Mouse (Mus musculus) heart, embryonic 15.5 days (tissue): ENCODE measurements around the gene Gm11733. TPM values are rescaled to one million over a fixed set of nuclear protein-coding genes. Genes with fewer than 3 reads are reported as not detected.
"Not testable (repeated sequence)": the region's sequence is repeated elsewhere in the genome, so short reads cannot be mapped to it uniquely, and the experiment has no call there.

ENCODE experiments used
- ATAC-seq: fragments of 200-750 bp; cut with Nextera tagmentation; replicated peaks from 2 replicates; pipeline ENCODE4 v1.8.0; 2017; ENCODE audit warnings: low read depth, moderate TSS enrichment; ENCODE audit not compliant: insufficient number of reproducible peaks, insufficient read depth, low FRiP score
- H3K27ac ChIP-seq: fragments of 300-500 bp; sonication (generic); 2 replicates; pipeline ENCODE4 v1.5.1; 2015; ENCODE audit warnings: mild to moderate bottlenecking, inconsistent platforms
- H3K27me3 ChIP-seq: fragments of 300-500 bp; sonication (generic); 2 replicates; pipeline ENCODE4 v1.6.1; 2015; ENCODE audit warnings: inconsistent platforms
- H3K36me3 ChIP-seq: fragments of 300-500 bp; sonication (generic); 2 replicates; pipeline ENCODE4 v1.6.1; 2015; ENCODE audit warnings: mild to moderate bottlenecking, inconsistent platforms
- H3K4me1 ChIP-seq: fragments of 300-500 bp; sonication (generic); replicated peaks from 2 replicates; pipeline ENCODE4 v1.6.1; 2015; ENCODE audit warnings: inconsistent platforms
- H3K4me2 ChIP-seq: fragments of 300-500 bp; sonication (generic); 2 replicates; pipeline ENCODE4 v1.6.1; 2015; ENCODE audit warnings: inconsistent platforms, mild to moderate bottlenecking, moderate library complexity
- H3K4me3 ChIP-seq: fragments of 300-500 bp; sonication (generic); 2 replicates; pipeline ENCODE4 v1.5.1; 2015; ENCODE audit warnings: mild to moderate bottlenecking, inconsistent platforms
- H3K9ac ChIP-seq: fragments of 300-500 bp; sonication (generic); 2 replicates; pipeline ENCODE4 v1.6.1; 2015; ENCODE audit warnings: mild to moderate bottlenecking, inconsistent platforms
- H3K9me3 ChIP-seq: fragments of 300-500 bp; sonication (generic); replicated peaks from 2 replicates; pipeline ENCODE4 v1.6.1; 2016; ENCODE audit warnings: inconsistent platforms
- WGBS: fragments of 180-500 bp; shearing (Covaris S2); methylation state at CpG from one replicate; pipeline ENCODE4 v1.1.7; 2015; ENCODE audit warnings: mixed read lengths; 5-methylcytosine and 5-hydroxymethylcytosine counted together
- polyA plus RNA-seq: library from polyadenylated mRNA; unstranded; fragments of >200 nt; fragmentation: Nextera tagmentation; extraction: Ambion mirVana; gene quantifications from 2 replicates; pipeline ENCODE4 v1.2.1, GENCODE M21; 2015

The Gm11733 gene
- polyA plus RNA-seq, result not detected in 2 replicates

GRCm38 (mm10) chr11:117484198-117484597, at the start of gene Gm11733:
Gene Gm11733, plus strand, starts transcription at chr11:117484368.
- WGBS, result 53% methylated on average over 12 of the region's 12 CpGs
- Histone ChIP-seq H3K36me3 (no peaks in the 10 kb centered on the region), H3K27ac (0 out of 2 replicates have a peak within 1 kb of the TSS, but pooled peaks have one; percentile 29), H3K27me3 (peaks cover 3% of the 10 kb centered on the region; the same call in 1 of the 2 replicates), H3K9me3 (no peaks in the 10 kb centered on the region), H3K9ac (peak within 1 kb of the TSS; percentile 42), H3K4me2 (peak within 1 kb of the TSS; percentile 78), H3K4me3 (peak within 1 kb of the TSS; percentile 40), H3K4me1 (peaks cover 21% of the 10 kb centered on the region)
- no peak for ATAC-seq

- Histone ChIP-seq H3K4me3 (no peak overlapping the region), H3K4me2 (no peak overlapping the region), H3K27me3 (peaks cover 59% of the 10 kb centered on the region), H3K9ac (no peak overlapping the region), H3K36me3 (no peaks in the 10 kb centered on the region), H3K9me3 (no peaks in the 10 kb centered on the region), H3K4me1 (peaks cover 3% of the 10 kb centered on the region), H3K27ac (no peak overlapping the region)
- WGBS, result 30% methylated on average over 22 of the region's 22 CpGs
- no peak for ATAC-seq
Observed at GRCm38 (mm10) chr11:117436401-117437109, 47.6 kb upstream of the Gm11733 start.

- no peak overlapping the region for H3K9ac ChIP-seq
- no peak overlapping the region for H3K4me3 ChIP-seq
- 48% methylated on average over 7 of the region's 7 CpGs for WGBS
- H3K27ac ChIP-seq, result no peak overlapping the region
- H3K27me3 ChIP-seq, result peaks cover 63% of the 10 kb centered on the region
- no peak overlapping the region for H3K4me2 ChIP-seq
- peaks cover 3% of the 10 kb centered on the region for H3K4me1 ChIP-seq
- H3K36me3 ChIP-seq, result no peaks in the 10 kb centered on the region
- no peak for ATAC-seq
- H3K9me3 ChIP-seq, result no peaks in the 10 kb centered on the region
Observed at GRCm38 (mm10) chr11:117437110-117437490, 47.1 kb upstream of the Gm11733 start.

GRCm38 (mm10) chr11:117438363-117438762, 45.8 kb upstream of the Gm11733 start:
- Histone ChIP-seq H3K9ac (no peak overlapping the region), H3K27ac (no peak overlapping the region), H3K4me3 (no peak overlapping the region), H3K4me2 (no peak overlapping the region), H3K4me1 (peaks cover 3% of the 10 kb centered on the region), H3K36me3 (no peaks in the 10 kb centered on the region), H3K27me3 (peaks cover 67% of the 10 kb centered on the region), H3K9me3 (no peaks in the 10 kb centered on the region)
- no peak for ATAC-seq
- WGBS, result 52% methylated on average over 6 of the region's 6 CpGs

DNA sequence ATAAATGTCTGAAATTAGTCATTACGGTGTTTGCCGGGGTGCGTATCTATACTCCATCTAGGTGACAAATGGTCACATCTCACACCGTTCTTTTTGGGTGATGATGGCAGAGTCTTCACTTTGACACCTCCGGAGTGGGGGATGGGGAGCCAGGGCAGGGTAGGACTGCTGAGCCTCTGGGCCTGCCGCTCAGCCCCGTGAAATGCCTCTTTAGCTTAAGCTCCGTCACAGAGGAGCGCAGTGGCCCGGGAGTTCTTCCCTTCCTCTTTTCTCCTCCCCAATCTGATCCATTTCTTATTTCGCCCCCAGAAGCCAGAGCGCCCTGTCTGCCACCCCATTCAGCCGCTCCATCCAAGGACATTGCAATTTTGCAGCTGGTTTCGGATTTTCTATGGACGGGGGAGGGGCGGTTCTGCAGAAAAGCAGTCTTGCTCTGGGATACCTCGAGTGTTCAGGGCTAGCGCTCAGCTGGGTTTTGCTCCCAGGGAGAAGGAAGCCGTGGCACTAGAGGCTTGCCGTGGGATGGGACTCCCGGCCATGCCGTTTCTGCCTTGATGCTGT, 43.2 kb upstream of the Gm11733 start:
- H3K4me3 ChIP-seq, result no peak overlapping the region
- peak overlapping the region; percentile 40 for H3K4me2 ChIP-seq
- H3K4me1 ChIP-seq, result peaks cover 3% of the 10 kb centered on the region
- no peaks in the 10 kb centered on the region for H3K36me3 ChIP-seq
- ATAC-seq, result no peak
- no peak overlapping the region for H3K27ac ChIP-seq
- no peak overlapping the region for H3K9ac ChIP-seq
- H3K27me3 ChIP-seq, result peaks cover 58% of the 10 kb centered on the region
- H3K9me3 ChIP-seq, result no peaks in the 10 kb centered on the region
- 15% methylated on average over 22 of the region's 22 CpGs for WGBS

GRCm38 (mm10) chr11:117444090-117444489, 40.1 kb upstream of the Gm11733 start:
- no peak overlapping the region for H3K9ac ChIP-seq
- no peak overlapping the region for H3K27ac ChIP-seq
- no peak overlapping the region for H3K4me3 ChIP-seq
- H3K36me3 ChIP-seq, result no peaks in the 10 kb centered on the region
- WGBS, result 67% methylated on average over 2 of the region's 2 CpGs
- no peak for ATAC-seq
- no peak overlapping the region for H3K4me2 ChIP-seq
- H3K4me1 ChIP-seq, result no peaks in the 10 kb centered on the region
- H3K27me3 ChIP-seq, result peaks cover 30% of the 10 kb centered on the region
- H3K9me3 ChIP-seq, result no peaks in the 10 kb centered on the region

DNA sequence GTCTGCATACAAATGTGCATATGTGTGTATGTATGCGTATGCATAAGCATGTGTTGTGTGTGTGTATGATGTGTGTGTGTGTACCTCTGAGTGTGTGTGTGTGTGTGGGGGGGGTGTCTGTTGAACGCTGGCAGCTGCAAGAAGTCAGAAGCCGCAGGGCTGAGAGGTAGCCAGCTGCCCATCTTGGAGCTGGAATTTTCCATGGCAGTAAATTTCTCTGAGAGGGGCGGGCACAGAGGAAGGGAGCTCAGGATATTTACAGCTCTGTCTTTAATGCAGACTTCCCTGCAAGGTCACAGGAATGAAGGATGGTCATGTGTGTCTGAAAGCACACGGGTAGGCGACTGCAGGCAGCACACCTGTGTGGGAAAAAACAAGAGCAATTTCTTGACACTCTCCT, 38.5 kb upstream of the Gm11733 start:
- Histone ChIP-seq H3K36me3 (no peaks in the 10 kb centered on the region), H3K4me2 (no peak overlapping the region), H3K4me3 (no peak overlapping the region), H3K27me3 (peaks cover 25% of the 10 kb centered on the region), H3K9me3 (no peaks in the 10 kb centered on the region), H3K4me1 (no peaks in the 10 kb centered on the region), H3K9ac (no peak overlapping the region), H3K27ac (no peak overlapping the region)
- ATAC-seq, result no peak
- 51% methylated on average over 6 of the region's 6 CpGs for WGBS

DNA sequence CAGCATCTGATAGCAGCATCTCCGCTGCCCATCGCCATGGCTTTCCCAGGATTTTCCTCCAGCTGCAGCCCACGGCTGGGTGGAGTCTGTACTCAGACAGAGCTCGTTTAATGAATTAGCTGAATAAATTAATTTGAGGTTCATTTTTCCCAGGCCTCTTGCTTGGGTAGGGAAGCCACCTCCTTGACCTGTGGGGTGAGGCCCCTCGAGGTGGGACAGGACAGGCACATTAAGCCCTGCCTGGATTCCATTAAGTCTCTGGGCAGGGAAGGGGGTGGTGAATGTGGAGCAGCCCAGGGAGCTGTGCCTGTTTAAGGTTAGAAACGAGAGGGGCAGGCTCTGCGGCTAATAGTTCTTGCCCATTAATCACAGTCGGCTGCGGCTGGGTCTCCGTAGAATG, 30.1 kb upstream of the Gm11733 start:
- no peak for ATAC-seq
- peaks cover 80% of the 10 kb centered on the region for H3K27me3 ChIP-seq
- 35% methylated on average over 10 of the region's 10 CpGs for WGBS
- H3K4me3 ChIP-seq, result no peak overlapping the region
- H3K4me1 ChIP-seq, result no peaks in the 10 kb centered on the region
- H3K4me2 ChIP-seq, result no peak overlapping the region
- H3K9ac ChIP-seq, result no peak overlapping the region
- no peaks in the 10 kb centered on the region for H3K36me3 ChIP-seq
- no peaks in the 10 kb centered on the region for H3K9me3 ChIP-seq
- no peak overlapping the region for H3K27ac ChIP-seq

- WGBS, result 5% methylated on average over 8 of the region's 8 CpGs
- ATAC-seq, result no peak
- Histone ChIP-seq H3K9me3 (no peaks in the 10 kb centered on the region), H3K27ac (no peak overlapping the region), H3K27me3 (peaks cover 79% of the 10 kb centered on the region), H3K4me3 (no peak overlapping the region), H3K4me2 (no peak overlapping the region), H3K9ac (no peak overlapping the region), H3K4me1 (peaks cover 7% of the 10 kb centered on the region; the same call in 1 of the 2 replicates), H3K36me3 (no peaks in the 10 kb centered on the region)
Observed at GRCm38 (mm10) chr11:117459148-117459547, 25.0 kb upstream of the Gm11733 start.

DNA sequence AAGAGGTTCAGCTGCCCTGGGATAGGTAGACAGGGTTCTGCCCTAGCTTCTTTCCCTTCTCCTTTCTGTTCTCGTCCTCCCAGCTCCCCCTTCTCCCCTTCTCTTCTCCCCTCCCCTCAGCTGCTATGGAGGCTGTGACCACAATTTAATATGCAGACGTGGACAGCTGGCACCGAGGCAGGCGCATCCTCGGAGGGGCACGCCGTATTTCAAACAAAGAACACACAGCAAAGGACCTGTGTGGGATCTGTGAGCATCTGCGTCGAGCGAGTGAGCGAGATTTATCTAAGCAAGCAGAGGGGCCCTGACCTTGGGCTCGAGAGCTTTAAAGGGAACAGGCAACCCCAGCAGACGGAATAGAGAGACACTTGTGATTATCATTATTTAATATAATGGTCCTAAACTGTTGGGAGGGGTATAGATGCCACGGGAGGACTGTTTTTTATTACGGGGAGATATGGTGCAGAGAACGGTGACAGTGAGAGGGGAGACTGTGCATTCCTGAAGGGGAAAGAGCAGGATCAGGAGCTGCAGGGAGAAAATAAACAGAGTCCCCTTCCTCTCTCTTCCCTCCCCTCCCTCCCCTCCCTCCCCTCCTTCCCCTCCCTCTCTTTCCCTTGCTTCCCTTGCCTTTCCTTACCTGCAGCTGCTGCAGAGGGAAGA, 21.8 kb upstream of the Gm11733 start:
- H3K4me2 ChIP-seq, result peak overlapping the region; percentile 22; the same call in 1 of the 2 replicates
- H3K9ac ChIP-seq, result no peak overlapping the region
- WGBS, result 14% methylated on average over 16 of the region's 16 CpGs
- no peaks in the 10 kb centered on the region for H3K36me3 ChIP-seq
- no peak overlapping the region for H3K27ac ChIP-seq
- no peak overlapping the region for H3K4me3 ChIP-seq
- H3K9me3 ChIP-seq, result no peaks in the 10 kb centered on the region
- H3K27me3 ChIP-seq, result peaks cover 69% of the 10 kb centered on the region
- no peak for ATAC-seq
- peaks cover 7% of the 10 kb centered on the region; the same call in 1 of the 2 replicates for H3K4me1 ChIP-seq

- H3K9me3 ChIP-seq, H3K9ac ChIP-seq, H3K4me2 ChIP-seq, H3K36me3 ChIP-seq, H3K4me1 ChIP-seq, H3K27ac ChIP-seq, ATAC-seq, H3K4me3 ChIP-seq: not testable (repeated sequence)
- peaks cover 60% of the 10 kb centered on the region for H3K27me3 ChIP-seq
- 57% methylated on average over 4 of the region's 4 CpGs for WGBS
Observed at GRCm38 (mm10) chr11:117463416-117463815, 20.8 kb upstream of the Gm11733 start.
